Mouse (Mus musculus) naive thymus-derived CD4-positive, alpha-beta T cell, adult 2 months (primary cell): Measurements from ENCODE around the gene U2af2.
"Not testable (repeated sequence)": the region's sequence is repeated elsewhere in the genome, so short reads cannot be mapped to it uniquely, and the experiment has no call there.

Experiments
- DNase-seq: peaks from one replicate; pipeline ENCODE4 v3.0.0-alpha.2; 2011; ENCODE audit warnings: low read depth

U2af2 gene

GRCm38 (mm10) chr7:5076931-5077330, 15.0 kb downstream of the U2af2 start:
- DNase-seq, result no peak

- not testable (repeated sequence) for DNase-seq
Measured at GRCm38 (mm10) chr7:5079365-5080009, 17.5 kb downstream of the U2af2 start.

GRCm38 (mm10) chr7:5080010-5080751, 18.2 kb downstream of the U2af2 start, which contains the start of gene Epn1:
Gene Epn1 (plus strand): TSS chr7:5080235.
- peak; percentile 97 for DNase-seq

- no peak for DNase-seq
Measured at GRCm38 (mm10) chr7:5080815-5081214, 18.9 kb downstream of the U2af2 start.

- DNase-seq, result no peak
Measured at GRCm38 (mm10) chr7:5081241-5081640, 19.3 kb downstream of the U2af2 start.

GRCm38 (mm10) chr7:5081939-5082338, 20.0 kb downstream of the U2af2 start:
- no peak for DNase-seq

GRCm38 (mm10) chr7:5083325-5084105, 21.6 kb downstream of the U2af2 start:
- DNase-seq, result no peak

GRCm38 (mm10) chr7:5085512-5085911, 23.6 kb downstream of the U2af2 start:
- DNase-seq, result no peak

GRCm38 (mm10) chr7:5086921-5087440, 25.0 kb downstream of the U2af2 start:
- no peak for DNase-seq

GRCm38 (mm10) chr7:5087886-5088285, 25.9 kb downstream of the U2af2 start:
- no peak for DNase-seq

GRCm38 (mm10) chr7:5089853-5090252, 27.9 kb downstream of the U2af2 start:
- no peak for DNase-seq

- DNase-seq, result no peak
Measured at GRCm38 (mm10) chr7:5091008-5091728, 29.2 kb downstream of the U2af2 start.

- DNase-seq, result no peak
Measured at GRCm38 (mm10) chr7:5092381-5092780, 30.4 kb downstream of the U2af2 start.

- DNase-seq, result no peak
Measured at GRCm38 (mm10) chr7:5092831-5093510, 31.0 kb downstream of the U2af2 start.

GRCm38 (mm10) chr7:5098769-5099168, 36.8 kb downstream of the U2af2 start:
- no peak for DNase-seq

- no peak for DNase-seq
Measured at GRCm38 (mm10) chr7:5099796-5100195, 37.9 kb downstream of the U2af2 start.

GRCm38 (mm10) chr7:5101066-5101663, 39.2 kb downstream of the U2af2 start:
- DNase-seq, result no peak

- DNase-seq, result no peak
Measured at GRCm38 (mm10) chr7:5102564-5102963, 40.6 kb downstream of the U2af2 start.

GRCm38 (mm10) chr7:5108272-5108671, 46.3 kb downstream of the U2af2 start:
- no peak for DNase-seq

- DNase-seq, result no peak
Measured at GRCm38 (mm10) chr7:5109301-5109700, 47.4 kb downstream of the U2af2 start.

GRCm38 (mm10) chr7:5112701-5113100, 50.8 kb downstream of the U2af2 start:
- DNase-seq, result no peak
